Comparison of ENCODE assay signal across 14 mouse cellular contexts in the genomic region with DNA sequence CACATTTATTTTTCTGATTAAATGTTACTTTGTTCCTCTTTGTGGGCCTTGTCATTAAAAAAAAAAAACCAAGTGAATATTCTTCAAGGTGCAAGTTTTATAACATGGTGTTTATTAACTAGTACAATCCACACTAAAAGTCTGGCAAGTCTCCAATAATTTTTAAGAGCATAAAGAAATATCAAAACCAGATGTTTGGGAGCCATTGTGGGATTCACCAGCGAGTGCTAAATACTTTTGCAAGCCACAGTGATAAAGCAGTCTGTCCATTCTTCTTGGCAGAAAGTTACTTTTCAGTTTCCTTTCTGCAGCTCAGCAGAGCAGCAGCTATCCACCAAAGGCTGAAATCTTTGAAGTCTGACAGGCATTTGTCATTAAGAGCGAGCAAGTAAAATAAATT.
"Had no signal": no experiment of that assay in that cellular context is flagged by ENCODE, and none has a peak within 500 bp of the region (broad histone marks: within the 10 kb centered on the region; RNA-seq: fewer than 3 reads in every experiment).

No protein-coding gene starts in this region.

- H3K36me3 ChIP-seq: kidney, embryonic 15.5 days; limb, embryonic 15.5 days; liver, embryonic 12.5 days; lung, embryonic 15.5 days; neural tube, embryonic 15.5 days had no signal

- H3K9ac ChIP-seq: kidney, embryonic 15.5 days; limb, embryonic 15.5 days; liver, embryonic 12.5 days; lung, embryonic 15.5 days; neural tube, embryonic 15.5 days had no signal

- H3K27ac ChIP-seq: kidney, embryonic 15.5 days; limb, embryonic 15.5 days; liver, embryonic 12.5 days; lung, embryonic 15.5 days; neural tube, embryonic 15.5 days had no signal

- ATAC-seq: liver, embryonic 12.5 days had no signal

- H3K27me3 ChIP-seq: kidney, embryonic 15.5 days; liver, embryonic 12.5 days; lung, embryonic 15.5 days; neural tube, embryonic 15.5 days had no signal

- H3K4me2 ChIP-seq: kidney, embryonic 15.5 days; limb, embryonic 15.5 days; liver, embryonic 12.5 days; lung, embryonic 15.5 days; neural tube, embryonic 15.5 days had no signal

- H3K4me1 ChIP-seq: kidney, embryonic 15.5 days; liver, embryonic 12.5 days; lung, embryonic 15.5 days; neural tube, embryonic 15.5 days had no signal

- DNase-seq: kidney, adult 2 months; kidney, postnatal 25 days; layer of hippocampus, adult 9-11 months; midbrain, embryonic 14.5 days; right cerebral cortex, adult 18-20 months; spleen, adult 18-20 months; thymus, adult 18-20 months; thymus, postnatal 14 days had no signal

- H3K4me3 ChIP-seq: kidney, embryonic 15.5 days; limb, embryonic 15.5 days; liver, embryonic 12.5 days; lung, embryonic 15.5 days; myocyte; neural tube, embryonic 15.5 days had no signal

- H3K9me3 ChIP-seq: kidney, embryonic 15.5 days; limb, embryonic 15.5 days; liver, embryonic 12.5 days; lung, embryonic 15.5 days; neural tube, embryonic 15.5 days had no signal
